Mouse (Mus musculus) hindbrain, postnatal 0 days (tissue): Measurements from ENCODE around the gene Prkn. TPM values are rescaled to one million over a fixed set of nuclear protein-coding genes. Genes with fewer than 3 reads are reported as not detected.

ENCODE experiments used
- ATAC-seq: fragments of 200-750 bp; cut with Nextera tagmentation; 2 replicates; pipeline ENCODE4 v1.8.0; 2017; ENCODE audit warnings: mild to moderate bottlenecking, moderate TSS enrichment, moderate library complexity
- DNase-seq: peaks from one replicate; pipeline ENCODE4 v3.0.0-alpha.2; 2015; ENCODE audit warnings: low spot score
- H3K27ac ChIP-seq: fragments of 300-500 bp; sonication (generic); 2 replicates; pipeline ENCODE4 v1.5.1; 2014; ENCODE audit warnings: mild to moderate bottlenecking
- H3K27me3 ChIP-seq: fragments of 300-500 bp; sonication (generic); 2 replicates; pipeline ENCODE4 v1.6.1; 2014; ENCODE audit warnings: low read length, mixed read lengths; ENCODE audit not compliant: insufficient read depth
- H3K36me3 ChIP-seq: fragments of 300-500 bp; sonication (generic); 2 replicates; pipeline ENCODE4 v1.6.1; 2014; ENCODE audit warnings: low read length, mixed read lengths; ENCODE audit not compliant: insufficient read depth
- H3K4me1 ChIP-seq: fragments of 300-500 bp; sonication (generic); 2 replicates; pipeline ENCODE4 v1.6.1; 2014; ENCODE audit warnings: antibody characterized with exemption, low read length, mixed read lengths; ENCODE audit not compliant: insufficient read depth
- H3K4me2 ChIP-seq: fragments of 300-500 bp; sonication (generic); 2 replicates; pipeline ENCODE4 v1.6.1; 2014; ENCODE audit warnings: low read depth, mild to moderate bottlenecking, low read length, moderate library complexity, mixed read lengths
- H3K4me3 ChIP-seq: fragments of 300-500 bp; sonication (generic); 2 replicates; pipeline ENCODE4 v1.5.1; 2014; ENCODE audit warnings: low read length
- H3K9ac ChIP-seq: fragments of 300-500 bp; sonication (generic); replicated peaks from 2 replicates; pipeline ENCODE4 v1.6.1; 2014; ENCODE audit warnings: mild to moderate bottlenecking, low read length, moderate library complexity, mixed read lengths
- H3K9me3 ChIP-seq: fragments of 300-500 bp; sonication (generic); 2 replicates; pipeline ENCODE4 v1.6.1; 2016; ENCODE audit warnings: low read length, mixed read lengths
- CTCF ChIP-seq: IDR thresholded peaks from 2 replicates; pipeline ENCODE4 v1.5.1; 2016; ENCODE audit warnings: antibody characterized with exemption, control low read depth, low read depth
- WGBS: fragments of 180-500 bp; shearing (Covaris S2); extraction: QIAGEN DNeasy Blood & Tissue Kit; methylation state at CpG from one replicate; pipeline ENCODE4 v1.1.7; 2014; 5-methylcytosine and 5-hydroxymethylcytosine counted together
- polyA plus RNA-seq: library from polyadenylated mRNA; unstranded; fragments of >200 nt; fragmentation: Nextera tagmentation; extraction: Ambion mirVana; gene quantifications from 2 replicates; pipeline ENCODE4 v1.2.1, GENCODE M21; 2015
- total RNA-seq: library from RNA; depleted of rRNA; stranded (reverse); fragments of >200 nt; gene quantifications from 2 replicates; pipeline ENCODE4 v1.2.3, GENCODE M21; 2014

The Prkn gene
- total and polyA plus RNA-seq, 2 experiments from 2014 or later = 9.3 to 10.7 TPM

DNA sequence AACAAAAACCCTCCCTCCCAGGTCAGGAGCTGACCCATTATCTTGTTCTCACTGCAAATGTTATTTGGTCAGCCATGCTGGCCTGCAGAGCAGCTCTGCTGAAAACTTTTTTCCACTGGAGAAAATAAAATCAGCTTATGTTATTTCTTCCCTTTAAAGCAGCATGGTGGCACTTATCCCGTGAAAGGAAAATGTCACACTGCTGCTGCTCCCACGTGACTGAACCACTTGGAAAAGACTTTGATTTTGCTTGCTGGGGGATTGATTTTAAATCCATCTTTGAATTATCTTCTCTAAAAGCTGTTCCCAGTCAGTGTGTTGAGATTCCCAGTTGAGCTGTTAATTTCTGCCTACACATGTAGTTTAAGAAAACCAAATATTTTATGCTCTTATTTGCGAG, 253.1 kb downstream of the Prkn start:
- no peak overlapping the region for H3K4me3 ChIP-seq
- 34% methylated on average over 3 of the region's 3 CpGs for WGBS
- TF ChIP-seq CTCF = no peak
- 0 out of 2 replicates have a peak, but pooled peaks cover 3% of the 10 kb centered on the region for H3K9me3 ChIP-seq
- no peak overlapping the region for H3K27ac ChIP-seq
- no peaks in the 10 kb centered on the region for H3K4me1 ChIP-seq
- H3K36me3 ChIP-seq = no peaks in the 10 kb centered on the region
- ATAC-seq = no peak
- no peaks in the 10 kb centered on the region for H3K27me3 ChIP-seq
- no peak for DNase-seq
- H3K9ac ChIP-seq = no peak overlapping the region
- H3K4me2 ChIP-seq = no peak overlapping the region

DNA sequence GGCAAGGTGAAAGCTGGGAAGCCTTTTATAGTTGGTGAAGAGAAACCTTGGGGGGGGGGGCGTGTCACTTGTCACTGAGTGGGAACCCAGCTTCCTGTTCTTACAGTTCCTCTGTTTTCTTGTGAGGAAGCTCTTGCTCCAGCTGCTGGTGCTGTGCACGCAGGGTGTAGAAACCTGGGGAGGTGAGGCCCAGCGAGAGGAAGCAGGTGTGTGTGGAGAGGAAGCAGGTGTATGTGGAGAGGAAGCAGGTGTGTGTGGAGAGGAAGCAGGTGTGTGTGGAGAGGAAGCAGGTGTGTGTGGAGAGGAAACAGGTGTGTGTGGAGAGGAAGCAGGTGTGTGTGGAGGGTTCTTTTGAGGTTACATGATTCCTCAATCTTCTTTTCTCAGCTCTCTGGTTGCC, 266.8 kb downstream of the Prkn start:
- no peak for TF ChIP-seq CTCF
- Histone ChIP-seq H3K36me3 (no peaks in the 10 kb centered on the region), H3K4me2 (no peak overlapping the region), H3K27ac (no peak overlapping the region), H3K9me3 (no peaks in the 10 kb centered on the region), H3K27me3 (no peaks in the 10 kb centered on the region), H3K4me1 (no peaks in the 10 kb centered on the region), H3K9ac (no peak overlapping the region), H3K4me3 (no peak overlapping the region)
- ATAC-seq (no peak), DNase-seq (no peak)
- 88% methylated on average over 3 of the region's 3 CpGs for WGBS

DNA sequence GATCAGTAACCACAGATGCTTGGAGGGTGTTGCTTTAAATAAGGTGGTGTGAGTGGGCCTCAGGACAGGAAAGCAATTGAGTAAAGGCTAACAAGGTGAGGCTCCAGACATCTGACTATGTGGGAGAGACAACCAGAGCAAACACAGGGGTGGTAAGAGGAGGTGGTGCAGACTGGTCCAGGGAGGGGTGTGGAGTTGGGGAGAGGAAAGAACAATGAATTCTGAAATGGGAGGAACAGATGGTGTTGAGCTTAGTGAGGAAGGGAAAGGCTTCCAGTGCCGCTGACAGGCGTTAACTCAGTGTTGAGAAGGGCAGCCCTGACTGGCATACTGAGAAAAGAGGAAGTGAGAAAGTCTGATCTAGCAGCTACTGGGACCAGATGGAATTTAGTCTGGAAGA, 267.7 kb downstream of the Prkn start:
- H3K4me2 ChIP-seq = no peak overlapping the region
- H3K27me3 ChIP-seq = no peaks in the 10 kb centered on the region
- no peak overlapping the region for H3K27ac ChIP-seq
- no peak for ATAC-seq
- H3K4me1 ChIP-seq = no peaks in the 10 kb centered on the region
- no peak for DNase-seq
- no peak overlapping the region for H3K9ac ChIP-seq
- H3K36me3 ChIP-seq = no peaks in the 10 kb centered on the region
- no peaks in the 10 kb centered on the region for H3K9me3 ChIP-seq
- no peak overlapping the region for H3K4me3 ChIP-seq
- 41% methylated on average over 2 of the region's 2 CpGs for WGBS
- no peak for TF ChIP-seq CTCF

GRCm38 (mm10) chr17:11117508-11117907, 277.3 kb downstream of the Prkn start:
- Histone ChIP-seq H3K27me3 (no peaks in the 10 kb centered on the region), H3K9me3 (no peaks in the 10 kb centered on the region), H3K9ac (no peak overlapping the region), H3K27ac (no peak overlapping the region), H3K4me2 (no peak overlapping the region), H3K4me3 (no peak overlapping the region), H3K36me3 (no peaks in the 10 kb centered on the region), H3K4me1 (no peaks in the 10 kb centered on the region)
- ATAC-seq (no peak), DNase-seq (no peak)
- TF ChIP-seq CTCF = no peak
- 82% methylated on average over 10 of the region's 10 CpGs for WGBS

DNA sequence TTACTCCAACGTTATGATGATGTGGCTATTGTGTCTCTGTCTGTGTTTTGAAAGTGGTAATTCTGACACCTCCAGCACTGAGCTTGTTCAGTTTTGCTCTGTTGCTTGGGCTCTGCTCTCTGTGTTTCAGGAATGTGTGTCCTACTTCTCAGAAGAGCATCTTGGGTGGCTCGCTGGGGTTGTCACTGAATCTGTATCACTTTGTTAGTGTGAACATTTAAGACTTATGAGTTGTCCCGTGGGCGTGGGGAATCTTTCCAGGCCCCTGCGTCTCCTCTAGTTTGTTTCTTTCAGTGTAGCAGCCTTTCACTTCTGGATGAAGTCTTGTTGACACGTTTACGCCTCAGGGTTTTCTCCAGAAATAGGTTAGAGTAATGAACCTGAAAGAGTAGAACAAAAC, 283.9 kb downstream of the Prkn start:
- Histone ChIP-seq H3K9ac (no peak overlapping the region), H3K4me2 (no peak overlapping the region), H3K4me3 (no peak overlapping the region), H3K4me1 (no peaks in the 10 kb centered on the region), H3K27me3 (no peaks in the 10 kb centered on the region), H3K27ac (no peak overlapping the region), H3K36me3 (no peaks in the 10 kb centered on the region), H3K9me3 (no peaks in the 10 kb centered on the region)
- 68% methylated on average over 7 of the region's 7 CpGs for WGBS
- no peak for TF ChIP-seq CTCF
- DNase-seq (no peak), ATAC-seq (no peak)

GRCm38 (mm10) chr17:11127217-11127616, 287.0 kb downstream of the Prkn start:
- 63% methylated on average over 1 of the region's 1 CpGs for WGBS
- DNase-seq (peak; percentile 31), ATAC-seq (no peak)
- no peak overlapping the region for H3K9ac ChIP-seq
- H3K4me2 ChIP-seq = no peak overlapping the region
- no peak overlapping the region for H3K4me3 ChIP-seq
- H3K27me3 ChIP-seq = no peaks in the 10 kb centered on the region
- no peaks in the 10 kb centered on the region for H3K36me3 ChIP-seq
- H3K27ac ChIP-seq = no peak overlapping the region
- TF ChIP-seq CTCF = no peak
- no peaks in the 10 kb centered on the region for H3K9me3 ChIP-seq
- 0 out of 2 replicates have a peak, but pooled peaks cover 3% of the 10 kb centered on the region for H3K4me1 ChIP-seq

DNA sequence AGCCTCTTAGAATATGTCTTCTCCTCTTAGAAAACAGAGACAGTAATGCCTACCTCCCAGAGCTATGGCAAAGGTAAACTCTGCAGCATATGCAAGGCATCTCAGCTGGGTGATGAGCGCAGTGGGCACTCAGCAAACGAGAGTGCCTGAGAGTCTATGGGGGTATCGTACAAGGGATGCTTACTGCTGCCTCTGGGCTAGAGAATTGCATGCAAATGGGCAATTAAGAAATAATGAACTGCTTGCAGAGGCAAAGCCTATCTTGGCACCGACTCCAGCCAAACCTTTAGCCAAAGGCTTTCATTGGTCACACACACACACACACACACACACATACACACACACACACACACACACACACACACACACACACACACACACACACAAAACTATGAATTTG, 290.7 kb downstream of the Prkn start:
- H3K36me3 ChIP-seq = no peaks in the 10 kb centered on the region
- H3K4me2 ChIP-seq = no peak overlapping the region
- DNase-seq (peak; percentile 63), ATAC-seq (no peak)
- H3K27ac ChIP-seq = no peak overlapping the region
- H3K9me3 ChIP-seq = no peaks in the 10 kb centered on the region
- no peak overlapping the region for H3K9ac ChIP-seq
- TF ChIP-seq CTCF = no peak
- H3K4me3 ChIP-seq = no peak overlapping the region
- H3K4me1 ChIP-seq = 0 out of 2 replicates have a peak, but pooled peaks cover 3% of the 10 kb centered on the region
- no peaks in the 10 kb centered on the region for H3K27me3 ChIP-seq
- WGBS = 30% methylated on average over 4 of the region's 4 CpGs
